Mouse (Mus musculus) myocyte (in vitro differentiated cells): ENCODE measurements around the gene Kitl.

ENCODE experiments used
- CEBPB ChIP-seq: IDR thresholded peaks from 2 replicates; pipeline ENCODE4 v1.6.1; 2011; ENCODE audit warnings: mild to moderate bottlenecking, moderate library complexity; ENCODE audit not compliant: poor library complexity, insufficient read depth, severe bottlenecking
- E2F4 ChIP-seq: IDR thresholded peaks from one replicate; pipeline ENCODE4 v1.6.1; 2011; ENCODE audit warnings: mild to moderate bottlenecking, control low read depth, moderate library complexity; ENCODE audit not compliant: insufficient read depth
- MAX ChIP-seq: IDR thresholded peaks from one replicate; pipeline ENCODE4 v1.6.1; 2011; ENCODE audit warnings: low read depth, mild to moderate bottlenecking, control low read depth
- MYOD1 ChIP-seq, 3 experiments: IDR thresholded peaks; one replicate each; pipeline ENCODE4 v1.6.1; 2011; ENCODE audit warnings: control low read depth in 2 of 3, low read depth in 2 of 3, mild to moderate bottlenecking in 2 of 3, moderate library complexity in 1 of 3; ENCODE audit not compliant: insufficient read length in 2 of 3, control insufficient read depth in 1 of 3
- MYOG ChIP-seq, 3 experiments: IDR thresholded peaks; one replicate each; pipeline ENCODE4 v1.6.1; 2011; ENCODE audit warnings: control low read depth in 2 of 3, low read depth in 2 of 3, mild to moderate bottlenecking in 2 of 3; ENCODE audit not compliant: insufficient read length in 2 of 3, control insufficient read depth in 1 of 3, insufficient read depth in 1 of 3
- POLR2A ChIP-seq: IDR thresholded peaks from one replicate; pipeline ENCODE4 v1.6.1; 2011; ENCODE audit warnings: low read depth, mild to moderate bottlenecking, control low read depth, moderate library complexity; ENCODE audit not compliant: insufficient read length
- POLR2AphosphoS2 ChIP-seq: IDR thresholded peaks from one replicate; pipeline ENCODE4 v1.6.1; 2011; ENCODE audit warnings: low read depth, control low read depth; ENCODE audit not compliant: insufficient read length
- REST ChIP-seq: IDR thresholded peaks from one replicate; pipeline ENCODE4 v1.6.1; 2011; ENCODE audit warnings: mild to moderate bottlenecking, control low read depth, moderate library complexity; ENCODE audit not compliant: insufficient read depth, insufficient read length
- SRF ChIP-seq: IDR thresholded peaks from one replicate; pipeline ENCODE4 v1.6.1; 2011; ENCODE audit warnings: low read depth; ENCODE audit not compliant: control insufficient read depth, insufficient read length
- TCF12 ChIP-seq: IDR thresholded peaks from one replicate; pipeline ENCODE4 v1.6.1; 2011; ENCODE audit warnings: mild to moderate bottlenecking, control low read depth; ENCODE audit not compliant: poor library complexity, insufficient read depth, severe bottlenecking
- TCF3 ChIP-seq: IDR thresholded peaks from one replicate; pipeline ENCODE4 v1.6.1; 2011; ENCODE audit warnings: low read depth, control low read depth; ENCODE audit not compliant: insufficient read length
- USF1 ChIP-seq: IDR thresholded peaks from one replicate; pipeline ENCODE4 v1.6.1; 2011; ENCODE audit warnings: low read depth, mild to moderate bottlenecking, control low read depth, moderate library complexity

DNA sequence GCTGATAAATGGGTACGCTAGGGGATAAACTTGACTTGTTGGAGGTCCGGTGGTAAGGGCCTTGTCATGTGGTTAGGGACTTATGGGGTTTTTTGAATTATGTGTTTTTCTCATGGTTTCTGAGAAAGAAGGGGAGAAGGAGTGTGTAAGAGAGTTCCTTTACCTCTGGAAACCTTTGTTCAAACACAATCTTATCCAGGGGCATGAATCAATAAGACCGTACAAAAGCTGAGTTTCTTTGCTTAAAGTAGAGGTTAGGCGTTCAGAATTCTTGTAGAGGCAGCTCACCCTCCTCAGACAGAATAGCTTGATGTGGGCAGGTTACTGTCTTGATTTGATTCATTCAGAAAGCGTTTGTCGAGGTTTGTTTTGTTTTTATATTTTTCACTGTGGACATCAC lies 28.7 kb downstream of the Kitl start:
- TF ChIP-seq POLR2A (no peak), USF1 (no peak), E2F4 (no peak), TCF12 (no peak), POLR2AphosphoS2 (no peak), MAX (no peak), SRF (no peak), CEBPB (no peak), REST (no peak), MYOD1 (IDR thresholded peaks at IDR 0.05; ENCODE audit: control insufficient read depth in 1 of 3, insufficient read length in 2 of 3, low read depth in 2 of 3) (no peak), TCF3 (no peak), MYOG (IDR thresholded peaks at IDR 0.05; ENCODE audit: control insufficient read depth in 1 of 3, insufficient read depth in 1 of 3, insufficient read length in 2 of 3, low read depth in 2 of 3) (no peak)
